Mouse (Mus musculus) megakaryocyte, embryonic 14.5 days (primary cell): ENCODE results near the gene Apol9b.

Experiments
- FLI1 ChIP-seq: IDR thresholded peaks from 2 replicates; pipeline ENCODE4 v1.6.1; 2012; ENCODE audit warnings: low read length, inconsistent platforms, mixed read lengths
- GATA1 ChIP-seq: IDR thresholded peaks from 3 replicates; pipeline ENCODE4 v1.6.1; 2012; ENCODE audit warnings: mixed read lengths, low read length, inconsistent platforms, borderline replicate concordance

- TF ChIP-seq GATA1: no peak
- no peak for TF ChIP-seq FLI1
Measured at GRCm38 (mm10) chr15:77765484-77766093, 36.8 kb downstream of the Apol9b start.
